Mouse (Mus musculus): Measurements from ENCODE around the gene Vstm2l. TPM values are rescaled to one million over a fixed set of nuclear protein-coding genes. Genes with fewer than 3 reads are reported as not detected.

Vstm2l gene
- total and polyA plus RNA-seq, 3 experiments: not detected

- ATAC-seq (ENCODE audit: extremely low read depth, insufficient number of reproducible peaks, low FRiP score, poor library complexity, severe bottlenecking): peak; percentile 57
- peaks cover 5% of the 10 kb centered on the region; the same call in 1 of the 2 replicates for H3K27me3 ChIP-seq (ENCODE audit: insufficient read depth, low read length)
- no peak for TF ChIP-seq CTCF (IDR thresholded peaks at IDR 0.05; ENCODE audit: low read depth, low read length)
- no peak for TF ChIP-seq GATA2 (IDR thresholded peaks at IDR 0.05; ENCODE audit: borderline replicate concordance, low read depth, low read length)
- TF ChIP-seq TAL1 (conservative IDR thresholded peaks at IDR 0.05; ENCODE audit: low read depth, low read length): no peak
- TF ChIP-seq POLR2AphosphoS5 (IDR thresholded peaks at IDR 0.05; ENCODE audit: insufficient replicate concordance, low read depth, low read length): no peak
- TF ChIP-seq GATA1 (IDR thresholded peaks at IDR 0.05; ENCODE audit: borderline replicate concordance, low read length): no peak
Measured at GRCm38 (mm10) chr2:157913204-157913636, 1.2 kb upstream of the Vstm2l start.

DNA sequence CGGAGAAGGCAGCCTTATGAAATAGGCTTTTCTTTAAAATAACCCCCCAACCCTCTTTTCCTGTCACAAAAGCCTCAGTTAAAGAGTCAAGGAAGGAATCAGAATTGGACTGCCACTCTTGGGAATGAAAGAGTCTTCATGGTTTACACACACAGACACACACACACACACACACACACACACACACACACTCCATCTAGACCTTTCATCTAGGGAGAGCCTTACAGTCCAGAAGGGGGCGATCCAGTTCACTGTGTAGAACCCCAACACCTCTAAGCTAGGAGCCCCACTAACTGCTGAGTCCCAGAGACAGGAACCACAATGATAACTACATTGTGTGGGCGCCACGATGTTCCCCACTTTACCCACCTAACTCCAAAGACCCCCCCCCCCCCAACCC lies 748 bp upstream of the Vstm2l start:
- DNase-seq (ENCODE audit: low spot score) (no peak), ATAC-seq (ENCODE audit: extremely low read depth, insufficient number of reproducible peaks, low FRiP score, poor library complexity, severe bottlenecking) (no peak)
- no peaks in the 10 kb centered on the region for H3K36me3 ChIP-seq (replicated peaks)
- H3K9me3 ChIP-seq (replicated peaks): peaks cover 14% of the 10 kb centered on the region
- peaks cover 5% of the 10 kb centered on the region; the same call in 1 of the 2 replicates for H3K27me3 ChIP-seq (ENCODE audit: insufficient read depth, low read length)
- TF ChIP-seq CTCF (IDR thresholded peaks at IDR 0.05; ENCODE audit: low read depth, low read length): no peak
- TF ChIP-seq TAL1 (conservative IDR thresholded peaks at IDR 0.05; ENCODE audit: low read depth, low read length): no peak
- no peak for TF ChIP-seq GATA1 (IDR thresholded peaks at IDR 0.05; ENCODE audit: borderline replicate concordance, low read length)
- no peak for TF ChIP-seq POLR2AphosphoS5 (IDR thresholded peaks at IDR 0.05; ENCODE audit: insufficient replicate concordance, low read depth, low read length)
- TF ChIP-seq GATA2 (IDR thresholded peaks at IDR 0.05; ENCODE audit: borderline replicate concordance, low read depth, low read length): no peak
- H3K4me3 ChIP-seq (ENCODE audit: low read depth, low read length): no peak overlapping the region
- no peaks in the 10 kb centered on the region for H3K4me1 ChIP-seq (ENCODE audit: insufficient read depth, low read depth, low read length)

More at GRCm38 (mm10) chr2:157913204-157913636, 1.2 kb upstream of the Vstm2l start:
- Histone ChIP-seq H3K36me3 (replicated peaks) (no peaks in the 10 kb centered on the region), H3K9me3 (replicated peaks) (peaks cover 14% of the 10 kb centered on the region), H3K4me1 (ENCODE audit: insufficient read depth, low read depth, low read length) (no peaks in the 10 kb centered on the region), H3K4me3 (ENCODE audit: low read depth, low read length) (no peak overlapping the region)
- DNase-seq (ENCODE audit: low spot score): peak; percentile 79

- no peak for DNase-seq (ENCODE audit: low spot score)
- H3K27me3 ChIP-seq (ENCODE audit: insufficient read depth, low read length): peaks cover 5% of the 10 kb centered on the region; the same call in 1 of the 2 replicates
- H3K36me3 ChIP-seq (replicated peaks): no peaks in the 10 kb centered on the region
- no peaks in the 10 kb centered on the region for H3K4me1 ChIP-seq (ENCODE audit: insufficient read depth, low read depth, low read length)
- no peak for ATAC-seq (ENCODE audit: extremely low read depth, insufficient number of reproducible peaks, low FRiP score, poor library complexity, severe bottlenecking)
- no peak overlapping the region for H3K4me3 ChIP-seq (ENCODE audit: low read depth, low read length)
- H3K9me3 ChIP-seq (replicated peaks): peaks cover 14% of the 10 kb centered on the region
- TF ChIP-seq POLR2AphosphoS5 (IDR thresholded peaks at IDR 0.05; ENCODE audit: insufficient replicate concordance, low read depth, low read length) (no peak), TAL1 (conservative IDR thresholded peaks at IDR 0.05; ENCODE audit: low read depth, low read length) (no peak), GATA2 (IDR thresholded peaks at IDR 0.05; ENCODE audit: borderline replicate concordance, low read depth, low read length) (no peak), GATA1 (IDR thresholded peaks at IDR 0.05; ENCODE audit: borderline replicate concordance, low read length) (no peak)
Measured at GRCm38 (mm10) chr2:157914889-157915517, 550 bp downstream of the Vstm2l start.

DNA sequence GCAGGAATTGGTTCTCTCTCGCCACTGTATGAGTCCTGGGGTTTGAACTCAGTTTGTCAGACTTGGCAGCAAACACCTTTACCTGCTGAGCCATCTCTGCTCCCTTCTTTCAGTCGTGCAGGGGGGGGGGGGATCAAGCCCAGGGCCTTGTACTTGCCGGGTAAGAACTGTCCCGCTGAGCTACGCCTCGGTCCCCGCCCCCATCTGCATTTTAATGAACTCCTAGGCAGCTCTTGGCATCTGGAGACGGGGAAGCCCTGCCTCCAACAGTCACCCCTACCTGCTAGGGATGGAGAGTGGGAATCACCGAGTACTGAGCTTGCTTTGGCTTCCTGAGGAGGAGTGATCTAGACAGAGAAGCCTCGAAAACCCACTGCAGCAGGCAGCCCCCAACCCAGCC lies 4.1 kb downstream of the Vstm2l start:
- peaks cover 7% of the 10 kb centered on the region; the same call in 1 of the 2 replicates for H3K27me3 ChIP-seq (ENCODE audit: insufficient read depth, low read length)
- H3K9me3 ChIP-seq (replicated peaks): peaks cover 14% of the 10 kb centered on the region
- H3K4me3 ChIP-seq (ENCODE audit: low read depth, low read length): no peak overlapping the region
- no peaks in the 10 kb centered on the region for H3K36me3 ChIP-seq (replicated peaks)
- no peak for ATAC-seq (ENCODE audit: extremely low read depth, insufficient number of reproducible peaks, low FRiP score, poor library complexity, severe bottlenecking)
- TF ChIP-seq CTCF (IDR thresholded peaks at IDR 0.05; ENCODE audit: low read depth, low read length) (no peak), GATA1 (IDR thresholded peaks at IDR 0.05; ENCODE audit: borderline replicate concordance, low read length) (no peak), POLR2AphosphoS5 (IDR thresholded peaks at IDR 0.05; ENCODE audit: insufficient replicate concordance, low read depth, low read length) (no peak), TAL1 (conservative IDR thresholded peaks at IDR 0.05; ENCODE audit: low read depth, low read length) (no peak), GATA2 (IDR thresholded peaks at IDR 0.05; ENCODE audit: borderline replicate concordance, low read depth, low read length) (no peak)
- no peak for DNase-seq (ENCODE audit: low spot score)
- no peaks in the 10 kb centered on the region for H3K4me1 ChIP-seq (ENCODE audit: insufficient read depth, low read depth, low read length)

GRCm38 (mm10) chr2:157921551-157921950 lies 7.1 kb downstream of the Vstm2l start:
- no peaks in the 10 kb centered on the region for H3K36me3 ChIP-seq (replicated peaks)
- H3K4me3 ChIP-seq (ENCODE audit: low read depth, low read length): no peak overlapping the region
- peaks cover 7% of the 10 kb centered on the region; the same call in 1 of the 2 replicates for H3K27me3 ChIP-seq (ENCODE audit: insufficient read depth, low read length)
- H3K9me3 ChIP-seq (replicated peaks): no peaks in the 10 kb centered on the region
- no peaks in the 10 kb centered on the region for H3K4me1 ChIP-seq (ENCODE audit: insufficient read depth, low read depth, low read length)
- TF ChIP-seq POLR2AphosphoS5 (IDR thresholded peaks at IDR 0.05; ENCODE audit: insufficient replicate concordance, low read depth, low read length) (no peak), CTCF (IDR thresholded peaks at IDR 0.05; ENCODE audit: low read depth, low read length) (no peak), TAL1 (conservative IDR thresholded peaks at IDR 0.05; ENCODE audit: low read depth, low read length) (no peak), GATA1 (IDR thresholded peaks at IDR 0.05; ENCODE audit: borderline replicate concordance, low read length) (no peak), GATA2 (IDR thresholded peaks at IDR 0.05; ENCODE audit: borderline replicate concordance, low read depth, low read length) (no peak)
- ATAC-seq (ENCODE audit: extremely low read depth, insufficient number of reproducible peaks, low FRiP score, poor library complexity, severe bottlenecking) (no peak), DNase-seq (ENCODE audit: low spot score) (no peak)

GRCm38 (mm10) chr2:157923406-157923805 lies 9.0 kb downstream of the Vstm2l start:
- ATAC-seq (ENCODE audit: extremely low read depth, insufficient number of reproducible peaks, low FRiP score, poor library complexity, severe bottlenecking): no peak
- peaks cover 6% of the 10 kb centered on the region; the same call in 1 of the 2 replicates for H3K27me3 ChIP-seq (ENCODE audit: insufficient read depth, low read length)
- H3K36me3 ChIP-seq (replicated peaks): no peaks in the 10 kb centered on the region
- H3K4me3 ChIP-seq (ENCODE audit: low read depth, low read length): no peak overlapping the region
- no peaks in the 10 kb centered on the region for H3K9me3 ChIP-seq (replicated peaks)
- no peaks in the 10 kb centered on the region for H3K4me1 ChIP-seq (ENCODE audit: insufficient read depth, low read depth, low read length)
- TF ChIP-seq GATA2 (IDR thresholded peaks at IDR 0.05; ENCODE audit: borderline replicate concordance, low read depth, low read length) (no peak), GATA1 (IDR thresholded peaks at IDR 0.05; ENCODE audit: borderline replicate concordance, low read length) (no peak), TAL1 (conservative IDR thresholded peaks at IDR 0.05; ENCODE audit: low read depth, low read length) (no peak)
- DNase-seq (ENCODE audit: low spot score): no peak
